Mouse (Mus musculus) ovary, adult 2 months (tissue): Measurements from ENCODE around the gene Ankrd44. TPM values are rescaled to one million over a fixed set of nuclear protein-coding genes. Genes with fewer than 3 reads are reported as not detected.

Source experiments
- polyA plus RNA-seq: library from polyadenylated mRNA; depleted of rRNA; stranded (reverse); fragments of >200 nt; gene quantifications from 2 replicates; pipeline ENCODE4 v1.2.3, GENCODE M21; 2012; rRNA removed

Ankrd44 gene
- 8.1 and 15.8 TPM in 2 replicates for polyA plus RNA-seq

DNA sequence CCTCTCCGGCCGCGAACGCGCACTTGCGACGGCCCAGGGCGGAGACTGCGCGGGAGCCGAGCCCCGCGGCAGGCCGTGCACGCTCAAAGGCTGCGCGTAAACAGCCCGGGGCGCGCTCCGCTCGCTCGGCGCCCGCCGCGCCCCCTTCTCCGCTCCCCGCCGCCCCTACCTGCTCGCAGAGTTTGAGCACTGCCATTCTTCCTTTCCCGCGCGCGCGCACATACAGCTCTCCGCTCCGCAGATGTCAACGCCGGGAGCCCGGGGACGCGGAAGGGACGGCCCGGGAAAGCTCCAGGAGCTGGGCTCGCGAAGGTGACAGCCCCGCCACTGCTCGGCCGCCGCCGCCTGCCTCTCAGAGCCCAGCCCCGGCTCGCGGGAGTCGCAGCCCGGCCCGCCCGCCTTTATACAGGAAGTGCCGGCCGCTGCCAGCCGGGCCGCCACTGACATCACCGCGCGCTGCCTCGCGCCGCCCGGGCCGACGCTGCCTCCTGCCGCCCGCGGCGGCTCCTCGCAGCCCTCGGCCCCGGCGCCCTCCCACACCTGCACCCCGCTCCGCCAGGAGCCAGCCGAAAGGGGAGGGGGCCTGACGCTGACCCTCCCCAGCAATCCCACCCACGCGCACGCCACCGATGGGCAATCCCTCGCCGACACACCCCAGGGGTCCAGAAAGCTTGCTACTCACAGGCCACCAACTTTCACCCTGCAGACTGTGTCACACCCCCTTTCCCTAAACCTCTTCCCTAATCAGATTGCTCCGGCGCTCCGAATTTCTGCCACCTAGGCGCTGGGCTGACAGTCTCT, at the start of gene Ankrd44:
Gene Ankrd44, minus strand, starts transcription at position 417 of the 801 bp plus-strand sequence.

Other genes with a start within 250 kb of the Ankrd44 start
- gene Sf3b1, start 101.1 kb upstream of the Ankrd44 start, polyA plus RNA-seq = 19.1 and 25.9 TPM in 2 replicates
- gene Coq10b, start 126.4 kb upstream of the Ankrd44 start, polyA plus RNA-seq = 6.3 and 9.4 TPM in 2 replicates
- 23.0 and 35.4 TPM in 2 replicates for gene Hspe1, start 161.7 kb upstream of the Ankrd44 start, polyA plus RNA-seq
- gene Hspd1, start 161.9 kb upstream of the Ankrd44 start, polyA plus RNA-seq = 21.4 and 25.2 TPM in 2 replicates
- 6.2 and 6.7 TPM in 2 replicates for gene Mob4, start 204.8 kb upstream of the Ankrd44 start, polyA plus RNA-seq